Mouse (Mus musculus) embryonic facial prominence, embryonic 10.5 days (tissue): ENCODE data around the gene Pank3. TPM values are rescaled to one million over a fixed set of nuclear protein-coding genes. Genes with fewer than 3 reads are reported as not detected.
"Not testable (repeated sequence)": the region's sequence is repeated elsewhere in the genome, so short reads cannot be mapped to it uniquely, and the experiment has no call there.

ENCODE experiments used
- DNase-seq: peaks from one replicate; pipeline ENCODE4 v3.0.0-alpha.2; 2017; ENCODE audit warnings: low spot score
- H3K27ac ChIP-seq: fragments of 300-500 bp; sonication (generic); replicated peaks from 2 replicates; pipeline ENCODE4 v1.5.1; 2016; ENCODE audit warnings: mild to moderate bottlenecking
- H3K27me3 ChIP-seq: fragments of 300-500 bp; sonication (generic); replicated peaks from 2 replicates; pipeline ENCODE4 v1.6.1; 2016; ENCODE audit warnings: low read depth, mild to moderate bottlenecking; ENCODE audit not compliant: poor library complexity, severe bottlenecking
- H3K36me3 ChIP-seq: fragments of 300-500 bp; sonication (generic); replicated peaks from 2 replicates; pipeline ENCODE4 v1.6.1; 2016; ENCODE audit warnings: mild to moderate bottlenecking, moderate library complexity
- H3K4me1 ChIP-seq: fragments of 300-500 bp; sonication (generic); 2 replicates; pipeline ENCODE4 v1.6.1; 2016
- H3K4me3 ChIP-seq: fragments of 300-500 bp; sonication (generic); 2 replicates; pipeline ENCODE4 v1.5.1; 2016; ENCODE audit warnings: mild to moderate bottlenecking, moderate library complexity
- H3K9me3 ChIP-seq: fragments of 300-500 bp; sonication (generic); 2 replicates; pipeline ENCODE4 v1.6.1; 2016; ENCODE audit warnings: mild to moderate bottlenecking
- WGBS: fragments of 180-500 bp; shearing (Covaris S2); methylation state at CpG from one replicate; pipeline ENCODE4 v1.1.7; 2016; 5-methylcytosine and 5-hydroxymethylcytosine counted together
- polyA plus RNA-seq: library from polyadenylated mRNA; unstranded; fragments of >200 nt; fragmentation: Nextera tagmentation; extraction: Ambion mirVana; gene quantifications from 2 replicates; pipeline ENCODE4 v1.2.1, GENCODE M21; 2016

Pank3 gene
- polyA plus RNA-seq, 1 experiment from 2014 or later = 15.2 TPM

DNA sequence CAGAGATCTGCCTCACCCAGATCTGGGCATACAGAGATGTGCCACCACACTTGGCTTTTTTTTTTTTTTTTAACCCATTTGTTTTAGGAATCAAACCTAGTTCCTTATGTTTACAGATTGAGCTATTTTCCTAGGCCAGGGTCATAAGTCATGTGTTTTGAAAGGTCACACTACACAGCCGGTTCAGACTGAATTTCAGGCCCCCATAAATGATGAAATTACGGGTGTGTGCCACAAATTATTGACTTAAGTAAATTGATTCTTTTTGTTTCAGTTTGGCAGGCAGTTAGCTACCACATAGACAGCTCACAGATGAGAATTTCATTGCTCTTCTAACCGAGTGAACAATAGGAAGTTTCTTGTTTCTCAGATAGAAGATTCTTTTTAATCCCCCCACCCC is 14.7 kb downstream of the Pank3 start:
- WGBS = 94% methylated on average over 3 of the region's 3 CpGs
- DNase-seq = no peak
- H3K4me3 ChIP-seq = no peak overlapping the region
- no peaks in the 10 kb centered on the region for H3K4me1 ChIP-seq
- H3K9me3 ChIP-seq = no peaks in the 10 kb centered on the region; the same call in 1 of the 2 replicates
- no peaks in the 10 kb centered on the region for H3K27me3 ChIP-seq
- no peak overlapping the region for H3K27ac ChIP-seq
- H3K36me3 ChIP-seq = peaks cover 97% of the 10 kb centered on the region

DNA sequence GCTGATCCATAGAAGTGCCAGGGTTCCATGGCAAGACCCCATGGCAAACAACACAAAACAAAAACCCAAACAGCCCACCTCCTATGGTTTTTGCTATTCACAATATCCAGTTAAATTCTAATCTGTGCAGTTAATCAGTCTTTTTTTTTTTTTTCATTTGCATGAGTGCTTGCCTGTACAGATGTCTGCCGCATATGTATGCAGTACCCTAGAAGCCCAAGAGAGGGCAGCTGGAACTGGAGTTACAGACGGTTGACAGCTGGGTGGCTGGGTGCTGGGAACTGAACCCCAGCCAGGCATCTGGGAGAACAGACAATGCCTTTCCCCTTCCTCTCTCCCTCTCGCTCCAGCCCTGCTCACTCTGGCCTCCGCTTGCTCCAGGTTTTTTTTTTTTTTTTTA is 15.3 kb downstream of the Pank3 start:
- Histone ChIP-seq H3K36me3 (peaks cover 97% of the 10 kb centered on the region), H3K4me3 (no peak overlapping the region), H3K4me1 (no peaks in the 10 kb centered on the region), H3K27me3 (no peaks in the 10 kb centered on the region), H3K9me3 (no peaks in the 10 kb centered on the region; the same call in 1 of the 2 replicates), H3K27ac (no peak overlapping the region)
- 95% methylated on average over 4 of the region's 4 CpGs for WGBS
- DNase-seq = no peak

DNA sequence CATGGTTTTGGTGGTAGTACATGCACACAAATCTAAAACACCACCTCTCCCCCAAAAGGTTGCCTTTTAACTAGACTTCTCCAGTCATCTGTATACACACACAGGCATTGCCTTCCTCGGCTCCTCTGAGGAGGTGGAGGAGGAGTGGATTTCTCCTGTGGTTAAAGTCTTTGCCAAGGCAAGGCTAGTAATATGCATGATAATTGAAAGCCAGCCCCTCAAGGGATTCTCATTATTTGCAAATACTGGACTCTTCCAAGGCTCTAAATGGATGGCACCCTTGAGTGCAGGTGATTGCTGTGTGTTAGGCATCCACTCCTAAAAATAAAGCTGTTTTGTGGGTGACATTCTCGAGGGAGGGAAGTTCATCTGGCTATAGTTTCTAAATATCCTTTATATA is 19.2 kb downstream of the Pank3 start:
- 86% methylated on average over 2 of the region's 2 CpGs for WGBS
- Histone ChIP-seq H3K4me1 (no peaks in the 10 kb centered on the region), H3K36me3 (peaks cover 81% of the 10 kb centered on the region), H3K27ac (no peak overlapping the region), H3K4me3 (no peak overlapping the region), H3K27me3 (no peaks in the 10 kb centered on the region), H3K9me3 (no peaks in the 10 kb centered on the region; the same call in 1 of the 2 replicates)
- DNase-seq = no peak

DNA sequence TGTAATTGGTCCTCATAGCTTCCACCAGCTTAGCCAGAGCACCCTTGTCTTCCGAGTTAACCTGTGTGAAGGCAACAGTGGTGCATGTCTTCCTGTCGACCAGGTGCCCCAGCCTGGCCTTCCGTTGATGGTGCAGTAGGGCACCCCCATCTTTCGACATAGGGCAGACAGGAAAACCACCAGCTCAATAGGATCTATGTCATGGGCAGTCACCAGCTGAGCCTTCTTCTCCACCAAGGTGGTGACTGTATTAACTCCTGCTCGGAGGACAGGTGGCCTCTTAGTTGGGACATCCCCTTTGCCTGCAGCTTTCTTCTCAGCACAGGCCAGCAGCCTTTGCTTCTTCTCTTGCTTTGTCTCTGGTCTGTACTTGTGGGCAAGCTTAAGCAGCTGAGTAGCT is 23.5 kb downstream of the Pank3 start:
- peaks cover 42% of the 10 kb centered on the region for H3K27me3 ChIP-seq
- 87% methylated on average over 5 of the region's 5 CpGs for WGBS
- not testable (repeated sequence) for H3K9me3 ChIP-seq, H3K4me3 ChIP-seq, H3K27ac ChIP-seq, DNase-seq, H3K4me1 ChIP-seq
- peaks cover 38% of the 10 kb centered on the region for H3K36me3 ChIP-seq

DNA sequence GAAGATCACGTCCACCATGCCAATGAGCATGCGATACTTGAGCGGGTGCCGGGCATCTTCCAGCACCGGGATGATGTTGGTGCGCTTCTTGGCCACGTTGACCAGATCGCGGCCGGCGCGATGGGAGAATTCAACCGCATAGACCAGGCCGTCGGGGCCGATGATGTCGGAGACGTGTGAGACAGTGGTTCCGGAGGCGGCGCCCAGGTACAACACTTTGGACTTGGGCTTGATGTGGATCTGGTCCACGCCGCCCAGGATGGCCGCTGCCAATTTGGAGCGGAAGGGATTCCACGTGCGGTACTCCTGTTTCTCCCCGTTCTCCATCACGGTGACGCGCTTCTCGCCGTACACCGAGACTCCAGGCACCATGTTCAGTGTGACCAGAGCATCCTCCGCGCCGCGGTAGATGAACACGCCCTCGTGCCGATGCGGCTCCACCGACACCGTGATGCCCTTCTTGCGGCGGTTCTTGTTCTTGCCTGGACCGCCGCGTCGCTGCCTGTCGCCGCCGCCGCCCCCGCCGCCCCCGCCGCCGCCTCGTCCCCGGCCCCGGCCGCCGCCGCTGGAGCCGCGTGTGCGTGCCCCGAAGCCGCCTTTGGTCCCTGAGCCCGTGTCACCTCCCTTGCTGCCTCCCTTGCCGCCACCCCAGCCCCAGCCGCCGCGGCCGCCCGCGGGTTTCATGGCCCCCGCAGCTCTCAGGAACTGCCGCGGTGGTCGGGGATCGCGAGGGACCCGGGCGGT is 28.6 kb downstream of the Pank3 start:
- DNase-seq = peak; percentile 40
- no peaks in the 10 kb centered on the region for H3K9me3 ChIP-seq
- peak overlapping the region; percentile 61 for H3K4me3 ChIP-seq
- no peak overlapping the region for H3K27ac ChIP-seq
- peaks cover 75% of the 10 kb centered on the region for H3K27me3 ChIP-seq
- H3K4me1 ChIP-seq = peaks cover 12% of the 10 kb centered on the region
- no peaks in the 10 kb centered on the region for H3K36me3 ChIP-seq
- 4% methylated on average over 86 of the region's 86 CpGs for WGBS

DNA sequence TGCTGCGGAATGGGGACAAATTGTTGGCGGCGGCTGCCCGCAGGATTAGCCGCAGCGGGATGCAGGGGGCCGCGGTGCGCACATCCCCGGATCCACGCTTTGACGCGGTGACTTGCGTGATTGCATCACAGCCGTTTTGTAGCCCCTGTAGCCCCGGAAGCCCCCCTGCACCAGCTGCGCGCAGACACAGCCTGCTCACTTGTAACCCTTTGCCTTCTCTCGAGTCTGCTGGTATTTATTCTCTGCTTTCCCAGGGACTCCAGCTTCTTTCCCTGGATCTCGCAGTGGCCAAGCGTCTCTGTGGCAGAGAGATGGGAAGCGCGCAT is 29.2 kb downstream of the Pank3 start:
- 4% methylated on average over 23 of the region's 23 CpGs for WGBS
- Histone ChIP-seq H3K9me3 (no peaks in the 10 kb centered on the region), H3K4me3 (peak overlapping the region; percentile 61), H3K36me3 (no peaks in the 10 kb centered on the region), H3K27me3 (peaks cover 75% of the 10 kb centered on the region), H3K27ac (no peak overlapping the region), H3K4me1 (peaks cover 12% of the 10 kb centered on the region)
- no peak for DNase-seq

DNA sequence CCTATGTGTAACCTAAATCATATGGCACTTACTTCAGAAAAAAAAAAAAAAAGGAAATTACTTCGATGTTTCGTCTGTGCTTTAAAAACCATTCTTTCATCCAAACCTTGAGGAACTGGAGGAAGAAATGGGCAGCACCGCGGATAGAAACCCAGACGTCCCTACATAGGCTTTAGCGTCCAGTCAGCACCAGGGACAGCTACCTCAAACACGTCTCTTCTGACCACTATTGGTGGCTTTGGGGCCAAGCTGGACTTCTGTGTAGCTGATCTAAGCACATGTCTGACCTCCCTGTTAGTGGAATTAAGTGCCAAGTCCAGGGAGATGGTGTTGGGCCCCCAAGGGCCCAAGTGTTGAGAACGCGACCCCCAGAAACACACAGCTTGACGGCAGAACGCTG is 29.6 kb downstream of the Pank3 start, which contains the start of gene Fbll1:
TSS of gene Fbll1 (minus strand) at position 11 of the 400 bp plus-strand sequence.
- H3K36me3 ChIP-seq = no peaks in the 10 kb centered on the region
- H3K27ac ChIP-seq = no peak within 1 kb of the TSS
- WGBS = 17% methylated on average over 11 of the region's 11 CpGs
- DNase-seq = peak; percentile 76
- H3K27me3 ChIP-seq = peaks cover 71% of the 10 kb centered on the region
- H3K9me3 ChIP-seq = no peaks in the 10 kb centered on the region
- peaks cover 12% of the 10 kb centered on the region for H3K4me1 ChIP-seq
- peak within 1 kb of the TSS; percentile 61 for H3K4me3 ChIP-seq

DNA sequence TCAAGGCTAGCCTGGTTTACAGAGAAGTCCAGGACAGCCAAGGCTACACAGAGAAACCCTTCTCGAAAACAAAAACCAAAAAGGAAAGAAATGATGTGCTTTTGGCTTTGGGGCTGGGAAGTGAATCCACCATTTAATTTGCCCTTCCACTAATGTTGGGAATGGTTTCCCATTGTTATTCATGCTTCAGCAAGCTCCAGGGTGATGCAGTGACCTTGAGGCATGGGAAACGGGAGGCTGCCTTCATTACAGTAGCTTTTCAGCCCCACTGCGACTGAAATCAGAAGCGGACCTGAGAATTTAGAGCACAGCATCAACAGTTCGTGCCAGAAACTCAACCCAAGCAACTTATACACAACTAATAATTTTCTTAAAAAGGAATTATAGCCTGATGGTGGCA is 32.0 kb downstream of the Pank3 start:
- Histone ChIP-seq H3K4me1 (peaks cover 12% of the 10 kb centered on the region), H3K27ac (no peak overlapping the region), H3K9me3 (no peaks in the 10 kb centered on the region), H3K4me3 (no peak overlapping the region), H3K36me3 (peaks cover 4% of the 10 kb centered on the region), H3K27me3 (peaks cover 47% of the 10 kb centered on the region)
- no peak for DNase-seq
- 80% methylated on average over 5 of the region's 5 CpGs for WGBS

DNA sequence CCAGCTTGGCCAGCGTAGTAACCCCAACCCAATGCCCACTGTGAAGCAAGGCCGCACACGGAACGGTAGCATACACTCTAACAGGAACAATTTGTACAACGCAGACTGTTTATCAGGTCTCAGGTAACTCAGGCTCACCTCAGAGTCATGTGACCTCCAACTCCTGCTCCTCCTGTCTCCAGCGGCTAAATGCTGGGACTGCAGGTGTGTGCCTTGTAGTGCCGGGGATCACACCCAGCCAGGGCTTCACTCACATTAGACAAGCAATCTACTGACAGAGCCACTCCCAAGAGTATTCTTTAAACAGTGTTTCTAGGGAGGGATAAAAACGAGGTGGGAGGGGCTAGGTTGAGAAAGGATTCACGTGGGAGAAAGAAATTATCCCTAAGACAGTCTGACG is 42.2 kb downstream of the Pank3 start:
- no peak overlapping the region for H3K4me3 ChIP-seq
- WGBS = 90% methylated on average over 10 of the region's 10 CpGs
- peaks cover 100% of the 10 kb centered on the region for H3K36me3 ChIP-seq

DNA sequence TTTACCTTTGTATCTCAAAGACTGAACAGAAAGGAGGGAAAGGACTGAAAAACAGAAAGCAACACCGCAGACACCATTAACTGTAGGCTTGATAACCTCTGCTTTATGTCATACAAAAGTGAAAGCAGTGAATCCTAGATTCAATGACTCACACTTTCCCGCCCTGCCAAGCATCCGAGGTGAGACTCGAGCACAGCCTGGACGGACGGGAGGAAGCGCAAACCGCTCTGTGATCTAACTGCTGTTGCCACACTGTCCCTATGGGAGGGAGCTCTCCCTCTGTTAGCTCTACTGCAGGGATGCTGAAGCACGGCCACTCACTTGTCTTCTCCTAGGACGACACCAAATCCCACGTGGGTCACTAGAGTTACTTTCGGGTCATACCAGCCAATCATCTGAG is 47.0 kb downstream of the Pank3 start:
- peaks cover 100% of the 10 kb centered on the region for H3K36me3 ChIP-seq
- H3K27ac ChIP-seq = no peak overlapping the region
- no peaks in the 10 kb centered on the region for H3K27me3 ChIP-seq
- DNase-seq = no peak
- WGBS = 91% methylated on average over 12 of the region's 12 CpGs
- H3K9me3 ChIP-seq = no peaks in the 10 kb centered on the region
- H3K4me3 ChIP-seq = no peak overlapping the region
- no peaks in the 10 kb centered on the region for H3K4me1 ChIP-seq

More for the DNA sequence above, 42.2 kb downstream of the Pank3 start:
- Histone ChIP-seq H3K4me1 (no peaks in the 10 kb centered on the region), H3K27ac (no peak overlapping the region), H3K27me3 (no peaks in the 10 kb centered on the region), H3K9me3 (no peaks in the 10 kb centered on the region)
- no peak for DNase-seq

DNA sequence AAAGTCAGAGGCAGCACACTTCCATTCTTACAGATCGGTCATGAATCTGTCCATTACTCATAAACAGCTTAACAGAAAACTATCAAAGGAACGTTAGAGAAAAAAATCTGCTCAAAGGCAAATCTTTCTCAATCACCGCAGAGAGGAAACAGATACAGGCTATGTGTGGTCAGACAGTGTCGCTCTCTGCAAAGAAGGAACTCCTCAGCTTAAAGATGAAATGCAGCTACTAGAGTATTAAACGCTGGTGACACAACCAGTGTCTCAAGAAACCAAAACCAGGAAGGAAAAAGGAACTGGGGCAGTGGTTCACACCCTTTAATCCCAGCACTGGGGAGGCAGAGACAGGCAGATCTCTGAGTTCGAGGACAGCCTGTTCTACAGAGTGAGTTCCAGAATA is 58.4 kb downstream of the Pank3 start:
- DNase-seq = no peak
- Histone ChIP-seq H3K9me3 (no peaks in the 10 kb centered on the region), H3K27me3 (no peaks in the 10 kb centered on the region), H3K27ac (no peak overlapping the region), H3K36me3 (peaks cover 97% of the 10 kb centered on the region), H3K4me3 (no peak overlapping the region), H3K4me1 (peaks cover 5% of the 10 kb centered on the region; the same call in 1 of the 2 replicates)
- WGBS = 94% methylated on average over 6 of the region's 6 CpGs

DNA sequence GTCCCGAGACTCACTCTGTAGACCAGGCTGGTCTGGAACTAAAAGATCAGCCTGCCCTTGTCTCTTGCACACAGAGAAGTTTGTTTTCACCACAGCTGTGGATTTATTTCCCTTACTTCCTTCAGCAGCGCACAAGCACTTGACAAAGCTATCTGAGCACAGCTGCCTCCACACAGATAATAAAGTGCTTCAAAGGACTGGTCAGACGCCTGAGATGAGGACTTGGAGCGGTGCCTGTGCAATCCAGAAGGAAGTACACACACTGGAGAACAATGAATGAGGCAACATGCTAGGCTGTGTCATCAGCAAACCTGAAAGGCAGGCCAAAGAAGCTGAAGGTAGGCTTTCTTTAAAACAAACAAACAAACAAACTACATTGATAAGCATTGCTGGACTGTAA is 62.9 kb downstream of the Pank3 start:
- no peak overlapping the region for H3K27ac ChIP-seq
- peaks cover 53% of the 10 kb centered on the region for H3K36me3 ChIP-seq
- H3K9me3 ChIP-seq = no peaks in the 10 kb centered on the region
- DNase-seq = no peak
- 82% methylated on average over 4 of the region's 4 CpGs for WGBS
- no peaks in the 10 kb centered on the region for H3K27me3 ChIP-seq
- H3K4me3 ChIP-seq = no peak overlapping the region
- peaks cover 16% of the 10 kb centered on the region for H3K4me1 ChIP-seq

DNA sequence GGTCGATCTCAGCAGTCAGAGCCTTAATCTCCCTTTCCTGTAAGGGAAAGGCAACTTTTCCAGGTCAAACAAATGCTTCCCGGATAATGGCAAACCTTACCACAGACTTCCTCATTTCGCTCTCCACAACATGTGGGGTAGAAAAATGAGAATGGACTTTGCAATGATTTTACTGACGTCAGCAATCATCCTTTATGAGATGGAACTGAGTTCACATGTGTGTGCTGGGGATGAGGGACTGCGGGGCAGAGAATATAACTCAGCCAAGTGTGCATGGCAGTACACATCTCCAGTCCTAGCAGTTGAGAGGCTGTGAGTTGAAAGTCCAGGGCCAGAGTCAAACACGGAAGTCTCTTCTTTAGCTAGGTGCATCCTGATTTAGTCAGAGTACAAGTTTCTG is 64.0 kb downstream of the Pank3 start:
- 89% methylated on average over 6 of the region's 6 CpGs for WGBS
- H3K36me3 ChIP-seq = peaks cover 42% of the 10 kb centered on the region
- no peak overlapping the region for H3K27ac ChIP-seq

More for the DNA sequence above, 64.0 kb downstream of the Pank3 start:
- DNase-seq = no peak
- Histone ChIP-seq H3K9me3 (no peaks in the 10 kb centered on the region), H3K4me1 (peaks cover 16% of the 10 kb centered on the region), H3K27me3 (no peaks in the 10 kb centered on the region), H3K4me3 (peak overlapping the region; percentile 100)
